Mouse (Mus musculus) erythroblast, embryonic 14.5 days (primary cell): ENCODE measurements around the gene Mylpf.

Experiments used
- GATA1 ChIP-seq: IDR thresholded peaks from 2 replicates; pipeline ENCODE4 v1.6.1; 2012; ENCODE audit warnings: low read length, inconsistent platforms, mixed read lengths
- TAL1 ChIP-seq: IDR thresholded peaks from 3 replicates; pipeline ENCODE4 v1.6.1; 2012; ENCODE audit warnings: low read length, inconsistent platforms, mixed read lengths

- TF ChIP-seq GATA1 (no peak), TAL1 (no peak)
Observed at GRCm38 (mm10) chr7:127187351-127187750, 21.3 kb upstream of the Mylpf start.
